12 mouse cellular contexts compared by ENCODE assay signal in genomic region chr13:103144343-103144742, GRCm38 (mm10).
"Had no signal": no experiment of that assay in that cellular context is flagged by ENCODE, and none has a peak within 500 bp of the region (broad histone marks: within the 10 kb centered on the region; RNA-seq: fewer than 3 reads in every experiment).

No protein-coding gene starts in this region.

- H3K4me3 ChIP-seq: layer of hippocampus, adult 2 months; limb, embryonic 13.5 days; midbrain, embryonic 13.5 days; stomach, embryonic 15.5 days had no signal

- H3K9me3 ChIP-seq: limb, embryonic 13.5 days; midbrain, embryonic 13.5 days; stomach, embryonic 15.5 days had no signal

- H3K4me1 ChIP-seq: limb, embryonic 13.5 days; midbrain, embryonic 13.5 days; stomach, embryonic 15.5 days had no signal

- H3K4me2 ChIP-seq: limb, embryonic 13.5 days; midbrain, embryonic 13.5 days; stomach, embryonic 15.5 days had no signal

- ATAC-seq: midbrain, embryonic 13.5 days had no signal

- H3K27ac ChIP-seq: layer of hippocampus, adult 2 months; limb, embryonic 13.5 days; liver, embryonic 14.5 days; midbrain, embryonic 13.5 days; stomach, embryonic 15.5 days had no signal

- H3K36me3 ChIP-seq: limb, embryonic 13.5 days; midbrain, embryonic 13.5 days; stomach, embryonic 15.5 days had no signal

- H3K27me3 ChIP-seq: limb, embryonic 13.5 days; midbrain, embryonic 13.5 days; stomach, embryonic 15.5 days had no signal

- H3K9ac ChIP-seq: limb, embryonic 13.5 days; liver, embryonic 14.5 days; midbrain, embryonic 13.5 days; stomach, embryonic 15.5 days had no signal

- DNase-seq: kidney, postnatal 10 days; kidney, postnatal 4 days; left cerebral cortex, postnatal 4 days; lung, adult 18-20 months; right cerebral cortex, postnatal 14 days; thymus, adult 2 months; thymus, postnatal 25 days had no signal
